Mouse (Mus musculus): ENCODE results near the gene Upk2. TPM values are rescaled to one million over a fixed set of nuclear protein-coding genes. Genes with fewer than 3 reads are reported as not detected.

Upk2 gene
- total and polyA plus RNA-seq, 3 experiments: not detected

DNA sequence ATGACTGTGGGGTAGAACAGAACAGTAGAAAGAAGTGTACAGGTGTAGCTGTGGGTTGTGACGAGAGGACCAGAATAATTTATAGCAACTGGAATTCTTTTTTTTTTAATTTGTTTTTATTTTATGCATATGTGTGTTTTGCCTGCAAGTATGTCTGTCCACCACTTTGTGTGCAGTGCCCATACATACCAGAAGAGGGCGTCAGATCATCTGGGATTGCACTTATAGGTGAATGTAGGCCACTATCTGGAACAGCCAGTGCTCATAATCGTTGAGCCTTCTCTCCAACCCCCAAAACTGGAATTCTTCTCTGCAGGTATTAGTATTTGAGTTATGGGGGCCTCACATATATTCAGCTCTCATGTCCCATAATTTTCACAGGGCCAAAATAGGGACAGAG is 18.4 kb upstream of the Upk2 start:
- Histone ChIP-seq H3K27ac (ENCODE audit: insufficient read depth, low read depth) (no peak overlapping the region), H3K4me3 (replicated peaks in 1 of 3; ENCODE audit: low read depth in 2 of 3, low read length in 2 of 3, poor library complexity in 1 of 3) (no peak overlapping the region), H3K4me1 (ENCODE audit: control insufficient read depth in 1 of 2, insufficient read depth in 2 of 2) (peaks cover 0 to 12% of the 10 kb centered on the region in 2 experiments; a peak in 3 of 4 replicates), H3K79me2 (replicated peaks; ENCODE audit: control insufficient read depth, extremely low read depth, insufficient read depth, poor library complexity, severe bottlenecking) (no peaks in the 10 kb centered on the region), H3K27me3 (replicated peaks) (peaks cover 23% of the 10 kb centered on the region), H3K9me3 (replicated peaks; ENCODE audit: low read length) (no peaks in the 10 kb centered on the region), H3K36me3 (replicated peaks in 1 of 2; ENCODE audit: control insufficient read depth in 1 of 2, insufficient read depth in 1 of 2, low read length in 1 of 2) (no peaks in the 10 kb centered on the region), H3K4me2 (ENCODE audit: insufficient read depth, low read depth, poor library complexity, severe bottlenecking) (no peak overlapping the region), H3K9ac (ENCODE audit: insufficient read depth, low read depth) (no peak overlapping the region)
- no peak for DNase-seq (ENCODE audit: extremely low read depth)
- dilution Hi-C loops (cut with MboI; ENCODE audit: extremely low pct_ligation_motif_present, extremely low pct_unique_long_range_greater_than_20kb, low sequenced_read_pairs) (no loop called here), in situ Hi-C loops (cut with MboI; ENCODE audit: low pct_ligation_motif_present, low pct_unique_long_range_greater_than_20kb, low sequenced_read_pairs) (no loop called here)
- TF ChIP-seq MAZ (IDR thresholded peaks at IDR 0.05; ENCODE audit: low read depth, low read length) (no peak), MAFK (IDR thresholded peaks at IDR 0.05; ENCODE audit: insufficient replicate concordance, low read length) (no peak), CHD1 (IDR thresholded peaks at IDR 0.05; ENCODE audit: low read depth, low read length) (no peak), TBP (conservative IDR thresholded peaks at IDR 0.05; ENCODE audit: low read depth, low read length) (no peak), HCFC1 (IDR thresholded peaks at IDR 0.05; ENCODE audit: low read depth, low read length) (no peak), SMC3 (IDR thresholded peaks at IDR 0.05; ENCODE audit: low read depth, low read length) (peak; percentile 24), BHLHE40 (IDR thresholded peaks at IDR 0.05; ENCODE audit: low read depth, low read length) (no peak), EP300 (IDR thresholded peaks at IDR 0.05; ENCODE audit: low read length) (no peak), TCF12 (IDR thresholded peaks at IDR 0.05; ENCODE audit: low read depth, low read length) (no peak), UBTF (IDR thresholded peaks at IDR 0.05; ENCODE audit: low read depth, low read length) (no peak), POLR2AphosphoS2 (IDR thresholded peaks at IDR 0.05; ENCODE audit: low read depth, low read length) (no peak), JUN (IDR thresholded peaks at IDR 0.05; ENCODE audit: insufficient read depth, low read depth, low read length) (no peak), ZMIZ1 (IDR thresholded peaks at IDR 0.05; ENCODE audit: low read depth, low read length) (no peak), GABPA (IDR thresholded peaks at IDR 0.05; ENCODE audit: insufficient replicate concordance, low read depth, low read length) (no peak), POLR2A (IDR thresholded peaks at IDR 0.05; ENCODE audit: low read depth, low read length) (no peak), ELF1 (IDR thresholded peaks at IDR 0.05; ENCODE audit: low read depth, low read length) (no peak), MAX (IDR thresholded peaks at IDR 0.05; ENCODE audit: low read length) (no peak), CTCF (conservative IDR thresholded peaks at IDR 0.05 in 1 of 2, IDR thresholded peaks at IDR 0.05 in 1 of 2; ENCODE audit: low read depth in 2 of 2, low read length in 2 of 2) (peak in 1 of 2 experiments; percentile 40; a peak in 2 of 4 replicates), RCOR1 (conservative IDR thresholded peaks at IDR 0.05; ENCODE audit: low read depth, low read length) (no peak), RAD21 (IDR thresholded peaks at IDR 0.05; ENCODE audit: low read depth, low read length) (peak; percentile 9)

DNA sequence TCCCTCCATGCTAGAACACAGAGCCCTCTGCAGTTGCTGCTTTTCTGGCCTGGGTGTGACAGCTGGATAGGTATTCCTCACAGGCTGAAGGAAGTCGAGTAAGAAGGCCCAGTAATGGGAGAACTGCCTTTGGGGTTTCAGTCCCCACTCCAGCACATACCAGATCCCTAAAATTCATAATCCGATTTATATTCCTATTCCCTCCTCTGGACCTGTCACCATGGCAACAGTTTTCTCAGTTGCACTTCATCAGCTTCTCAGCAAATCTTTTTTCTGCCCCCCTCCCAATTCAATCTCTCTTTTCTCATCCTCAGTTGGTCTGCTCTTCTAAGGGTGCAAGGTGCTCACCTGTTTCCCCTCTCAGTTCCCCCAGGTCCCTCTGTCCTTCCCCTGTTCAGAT is 14.0 kb upstream of the Upk2 start:
- in situ Hi-C loops (cut with MboI; ENCODE audit: low pct_ligation_motif_present, low pct_unique_long_range_greater_than_20kb, low sequenced_read_pairs): no loop called here
- peaks cover 42% of the 10 kb centered on the region for H3K27me3 ChIP-seq (replicated peaks)
- no peak for DNase-seq (ENCODE audit: extremely low read depth)
- H3K79me2 ChIP-seq (replicated peaks; ENCODE audit: control insufficient read depth, extremely low read depth, insufficient read depth, poor library complexity, severe bottlenecking): no peaks in the 10 kb centered on the region
- no peaks in the 10 kb centered on the region for H3K36me3 ChIP-seq (replicated peaks in 1 of 2; ENCODE audit: control insufficient read depth in 1 of 2, insufficient read depth in 1 of 2, low read length in 1 of 2)
- H3K27ac ChIP-seq (ENCODE audit: insufficient read depth, low read depth): no peak overlapping the region
- TF ChIP-seq CHD1 (IDR thresholded peaks at IDR 0.05; ENCODE audit: low read depth, low read length): no peak
- no peak for TF ChIP-seq CHD2 (IDR thresholded peaks at IDR 0.05; ENCODE audit: low read length)
- TF ChIP-seq EP300 (IDR thresholded peaks at IDR 0.05; ENCODE audit: low read length): no peak
- no peak for TF ChIP-seq RCOR1 (conservative IDR thresholded peaks at IDR 0.05; ENCODE audit: low read depth, low read length)
- no peak for TF ChIP-seq JUND (conservative IDR thresholded peaks at IDR 0.05; ENCODE audit: low read depth, low read length)
- no peak for TF ChIP-seq HCFC1 (IDR thresholded peaks at IDR 0.05; ENCODE audit: low read depth, low read length)
- H3K9ac ChIP-seq (ENCODE audit: insufficient read depth, low read depth): no peak overlapping the region
- dilution Hi-C loops (cut with MboI; ENCODE audit: extremely low pct_ligation_motif_present, extremely low pct_unique_long_range_greater_than_20kb, low sequenced_read_pairs): no loop called here
- H3K4me2 ChIP-seq (ENCODE audit: insufficient read depth, low read depth, poor library complexity, severe bottlenecking): no peak overlapping the region
- peaks cover 4% of the 10 kb centered on the region for H3K9me3 ChIP-seq (replicated peaks; ENCODE audit: low read length)
- H3K4me3 ChIP-seq (replicated peaks in 1 of 3; ENCODE audit: low read depth in 2 of 3, low read length in 2 of 3, poor library complexity in 1 of 3): no peak overlapping the region
- no peaks in the 10 kb centered on the region; a peak in 1 of 4 replicates for H3K4me1 ChIP-seq (ENCODE audit: control insufficient read depth in 1 of 2, insufficient read depth in 2 of 2)
